Mouse (Mus musculus) MEL (cell line): Measurements from ENCODE around the gene Ercc5. TPM values are rescaled to one million over a fixed set of nuclear protein-coding genes. Genes with fewer than 3 reads are reported as not detected.

Source experiments
- DNase-seq: peaks from one replicate; pipeline ENCODE4 v3.0.0; 2011; ENCODE audit warnings: low read depth, low spot score
- H3K27ac ChIP-seq: 2 replicates; pipeline ENCODE4 v1.5.1; 2012; ENCODE audit warnings: low read depth, mild to moderate bottlenecking, control low read depth, low read length, moderate library complexity; ENCODE audit not compliant: control insufficient read depth
- H3K27me3 ChIP-seq, 2 experiments: fragments of 150-350 bp in 1 of 2; sonication (generic) in 1 of 2; 2 replicates each; pipeline ENCODE4 v1.6.1; 2012; ENCODE audit warnings: low read length in 2 of 2, mild to moderate bottlenecking in 2 of 2, improper control_type of control experiment in 1 of 2, moderate library complexity in 1 of 2; ENCODE audit not compliant: insufficient read depth in 2 of 2, control insufficient read depth in 1 of 2
- H3K36me3 ChIP-seq, 2 experiments: 2 replicates each; pipeline ENCODE4 v1.6.1; 2012 to 2014; ENCODE audit warnings: low read length in 2 of 2, improper control_type of control experiment in 1 of 2, inconsistent platforms in 1 of 2, mild to moderate bottlenecking in 1 of 2; ENCODE audit not compliant: insufficient read depth in 2 of 2, control insufficient read depth in 1 of 2
- H3K4me1 ChIP-seq, 2 experiments: fragments of 150-350 bp in 1 of 2; sonication (generic) in 1 of 2; 2 replicates each; pipeline ENCODE4 v1.6.1; 2012; ENCODE audit warnings: low read length in 2 of 2, improper control_type of control experiment in 1 of 2, mild to moderate bottlenecking in 1 of 2; ENCODE audit not compliant: insufficient read depth in 2 of 2, control insufficient read depth in 1 of 2
- H3K4me3 ChIP-seq, 2 experiments: fragments of 150-350 bp in 1 of 2; sonication (generic) in 1 of 2; 2 replicates each; pipeline ENCODE4 v1.5.1; 2012; ENCODE audit warnings: low read depth in 2 of 2, low read length in 2 of 2, mild to moderate bottlenecking in 2 of 2, moderate library complexity in 2 of 2, control low read depth in 1 of 2, improper control_type of control experiment in 1 of 2; ENCODE audit not compliant: control insufficient read depth in 1 of 2, insufficient read depth in 1 of 2
- H3K79me2 ChIP-seq: 2 replicates; pipeline ENCODE4 v1.6.1; 2012; ENCODE audit warnings: mild to moderate bottlenecking, low read length, moderate library complexity; ENCODE audit not compliant: control insufficient read depth, poor library complexity, insufficient read depth
- H3K9ac ChIP-seq: 2 replicates; pipeline ENCODE4 v1.6.1; 2012; ENCODE audit warnings: low read depth, mild to moderate bottlenecking, control low read depth, low read length, moderate library complexity; ENCODE audit not compliant: control insufficient read depth, poor library complexity, severe bottlenecking
- H3K9me3 ChIP-seq: fragments of 150-350 bp; sonication (generic); replicated peaks from 2 replicates; pipeline ENCODE4 v1.6.1; 2012; ENCODE audit warnings: mild to moderate bottlenecking, low read length, improper control_type of control experiment, moderate library complexity; ENCODE audit not compliant: insufficient read depth
- BHLHE40 ChIP-seq: IDR thresholded peaks from 2 replicates; pipeline ENCODE4 v1.6.1; 2012; ENCODE audit warnings: low read depth, mild to moderate bottlenecking, inconsistent platforms, low read length, improper control_type of control experiment, borderline replicate concordance
- CHD1 ChIP-seq: IDR thresholded peaks from 2 replicates; pipeline ENCODE4 v1.6.1; 2012; ENCODE audit warnings: low read depth, mild to moderate bottlenecking, inconsistent platforms, low read length, improper control_type of control experiment
- E2F4 ChIP-seq: IDR thresholded peaks from 2 replicates; pipeline ENCODE4 v1.6.1; 2011; ENCODE audit warnings: low read depth, low read length, improper control_type of control experiment, borderline replicate concordance
- ETS1 ChIP-seq: IDR thresholded peaks from 2 replicates; pipeline ENCODE4 v1.6.1; 2012; ENCODE audit warnings: low read depth, mild to moderate bottlenecking, inconsistent platforms, low read length, improper control_type of control experiment, moderate library complexity
- GABPA ChIP-seq: IDR thresholded peaks from 2 replicates; pipeline ENCODE4 v1.6.1; 2012; ENCODE audit warnings: low read depth, mild to moderate bottlenecking, inconsistent platforms, low read length, improper control_type of control experiment, moderate library complexity
- GATA1 ChIP-seq: IDR thresholded peaks from 2 replicates; pipeline ENCODE4 v1.6.1; 2011; ENCODE audit warnings: low read depth, low read length, improper control_type of control experiment
- HCFC1 ChIP-seq: IDR thresholded peaks from 2 replicates; pipeline ENCODE4 v1.6.1; 2012; ENCODE audit warnings: low read depth, mild to moderate bottlenecking, inconsistent platforms, low read length, improper control_type of control experiment, moderate library complexity
- JUND ChIP-seq: IDR thresholded peaks from 2 replicates; pipeline ENCODE4 v1.6.1; 2011; ENCODE audit warnings: low read depth, mild to moderate bottlenecking, improper control_type of control experiment, low read length
- MAX ChIP-seq: IDR thresholded peaks from 2 replicates; pipeline ENCODE4 v1.6.1; 2011; ENCODE audit warnings: low read length, improper control_type of control experiment
- MAZ ChIP-seq: IDR thresholded peaks from 2 replicates; pipeline ENCODE4 v1.6.1; 2012; ENCODE audit warnings: low read depth, mild to moderate bottlenecking, inconsistent platforms, low read length, improper control_type of control experiment
- MXI1 ChIP-seq: IDR thresholded peaks from 2 replicates; pipeline ENCODE4 v1.6.1; 2011; ENCODE audit warnings: mild to moderate bottlenecking, low read depth, low read length, improper control_type of control experiment
- MYB ChIP-seq: IDR thresholded peaks from 2 replicates; pipeline ENCODE4 v1.6.1; 2011; ENCODE audit warnings: mild to moderate bottlenecking, low read depth, low read length, improper control_type of control experiment
- NELFE ChIP-seq: IDR thresholded peaks from 2 replicates; pipeline ENCODE4 v1.6.1; 2011; ENCODE audit warnings: low read depth, low read length, improper control_type of control experiment
- NRF1 ChIP-seq: IDR thresholded peaks from 2 replicates; pipeline ENCODE4 v1.6.1; 2014; ENCODE audit warnings: low read depth, mild to moderate bottlenecking, inconsistent platforms, low read length, improper control_type of control experiment, moderate library complexity; ENCODE audit not compliant: poor library complexity, insufficient read depth, severe bottlenecking
- POLR2A ChIP-seq, 2 experiments: IDR thresholded peaks; 2 replicates each; pipeline ENCODE4 v1.6.1; 2011 to 2012; ENCODE audit warnings: low read length in 2 of 2, mild to moderate bottlenecking in 2 of 2, control low read depth in 1 of 2, improper control_type of control experiment in 1 of 2, low read depth in 1 of 2, moderate library complexity in 1 of 2; ENCODE audit not compliant: control insufficient read depth in 1 of 2, insufficient read depth in 1 of 2, poor library complexity in 1 of 2
- POLR2AphosphoS2 ChIP-seq: IDR thresholded peaks from 2 replicates; pipeline ENCODE4 v1.6.1; 2011; ENCODE audit warnings: low read length, improper control_type of control experiment
- POLR2AphosphoS5 ChIP-seq: IDR thresholded peaks from 2 replicates; pipeline ENCODE4 v1.6.1; 2012; ENCODE audit warnings: low read depth, borderline replicate concordance, mild to moderate bottlenecking, inconsistent platforms, low read length, moderate library complexity, mixed read lengths
- RAD21 ChIP-seq: IDR thresholded peaks from 2 replicates; pipeline ENCODE4 v1.6.1; 2011; ENCODE audit warnings: mild to moderate bottlenecking, low read depth, low read length, improper control_type of control experiment
- RCOR1 ChIP-seq: IDR thresholded peaks from 2 replicates; pipeline ENCODE4 v1.6.1; 2012; ENCODE audit warnings: low read depth, mild to moderate bottlenecking, inconsistent platforms, low read length, improper control_type of control experiment
- SIN3A ChIP-seq: IDR thresholded peaks from 2 replicates; pipeline ENCODE4 v1.6.1; 2012; ENCODE audit warnings: low read length, improper control_type of control experiment, inconsistent platforms
- TAL1 ChIP-seq: IDR thresholded peaks from 2 replicates; pipeline ENCODE4 v1.6.1; 2012; ENCODE audit warnings: mild to moderate bottlenecking, inconsistent platforms, low read length, moderate library complexity, mixed read lengths
- TBP ChIP-seq: IDR thresholded peaks from 2 replicates; pipeline ENCODE4 v1.8.0; 2011; ENCODE audit warnings: low read depth, low read length, improper control_type of control experiment
- UBTF ChIP-seq: IDR thresholded peaks from 2 replicates; pipeline ENCODE4 v1.6.1; 2012; ENCODE audit warnings: low read depth, mild to moderate bottlenecking, inconsistent platforms, low read length, improper control_type of control experiment, moderate library complexity, borderline replicate concordance; ENCODE audit not compliant: insufficient read depth
- USF1 ChIP-seq: IDR thresholded peaks from 2 replicates; pipeline ENCODE4 v1.6.1; 2014; ENCODE audit warnings: low read depth, mild to moderate bottlenecking, inconsistent platforms, low read length, improper control_type of control experiment, moderate library complexity
- USF2 ChIP-seq, 2 experiments: IDR thresholded peaks; 2 replicates each; pipeline ENCODE4 v1.6.1; 2011 to 2012; ENCODE audit warnings: improper control_type of control experiment in 2 of 2, low read length in 2 of 2, borderline replicate concordance in 1 of 2, inconsistent platforms in 1 of 2, low read depth in 1 of 2, mild to moderate bottlenecking in 1 of 2; ENCODE audit not compliant: insufficient read depth in 1 of 2
- ZC3H11A ChIP-seq: IDR thresholded peaks from 2 replicates; pipeline ENCODE4 v1.6.1; 2012; ENCODE audit warnings: low read depth, mild to moderate bottlenecking, inconsistent platforms, low read length, improper control_type of control experiment
- ZKSCAN1 ChIP-seq: IDR thresholded peaks from 2 replicates; pipeline ENCODE4 v1.6.1; 2012; ENCODE audit warnings: low read depth, mild to moderate bottlenecking, inconsistent platforms, low read length, improper control_type of control experiment, moderate library complexity
- ZMIZ1 ChIP-seq: IDR thresholded peaks from 2 replicates; pipeline ENCODE4 v1.6.1; 2012; ENCODE audit warnings: low read depth, mild to moderate bottlenecking, inconsistent platforms, low read length, improper control_type of control experiment, moderate library complexity
- ZNF384 ChIP-seq: IDR thresholded peaks from 2 replicates; pipeline ENCODE4 v1.6.1; 2012; ENCODE audit warnings: low read depth, mild to moderate bottlenecking, inconsistent platforms, low read length, improper control_type of control experiment
- polyA plus RNA-seq, 2 experiments: library from polyadenylated mRNA; stranded (reverse) in 1 of 2; unstranded in 1 of 2; fragments of >175 nt in 1 of 2; fragments of >200 nt in 1 of 2; gene quantifications; 2 replicates each; pipeline versions ENCODE4 v1.2.1 to v1.2.4; 2012; ENCODE audit warnings: low replicate concordance in 2 of 2, low read depth in 1 of 2; ENCODE audit not compliant: insufficient read length in 2 of 2, insufficient read depth in 1 of 2, missing spikeins in 1 of 2
- total RNA-seq: library from RNA; depleted of rRNA; stranded (reverse); fragments of 300-350 nt; gene quantifications from 2 replicates; pipeline ENCODE4 v1.2.3, GENCODE M21; 2012

The Ercc5 gene
- total and polyA plus RNA-seq, 3 experiments = 8.2 to 8.5 TPM; not detected in 1

GRCm38 (mm10) chr1:44102259-44102717 lies 45.3 kb upstream of the Ercc5 start, which contains the start of gene Tex30 (continued):
- TF ChIP-seq NRF1 (peak; percentile 87), GABPA (no peak), USF1 (peak; percentile 80), POLR2AphosphoS2 (peak; percentile 88), SIN3A (peak; percentile 61; the same call in 1 of the 2 replicates), CHD1 (no peak), MAZ (0 out of 2 replicates have a peak, but pooled peaks have one; percentile 34), RCOR1 (no peak), POLR2A (IDR thresholded peaks at IDR 0.05; ENCODE audit: control insufficient read depth in 1 of 2, insufficient read depth in 1 of 2, low read depth in 1 of 2, low read length in 2 of 2, poor library complexity in 1 of 2) (peak; percentile 85 to 96), ETS1 (no peak), GATA1 (no peak), ZC3H11A (no peak), HCFC1 (peak; percentile 92), TBP (peak; percentile 57; the same call in 1 of the 2 replicates), POLR2AphosphoS5 (no peak), UBTF (no peak), MXI1 (peak; percentile 80), JUND (no peak), BHLHE40 (no peak)

- TF ChIP-seq ZNF384 (no peak), RAD21 (no peak), HCFC1 (no peak), BHLHE40 (no peak), ETS1 (no peak), USF1 (no peak), RCOR1 (no peak), TAL1 (no peak), USF2 (IDR thresholded peaks at IDR 0.05; ENCODE audit: borderline replicate concordance in 1 of 2, insufficient read depth in 1 of 2, low read depth in 1 of 2, low read length in 2 of 2) (no peak), MYB (no peak), NELFE (no peak), MAZ (no peak), ZKSCAN1 (no peak), MAX (no peak), SIN3A (no peak), NRF1 (no peak), ZMIZ1 (no peak), GABPA (no peak), E2F4 (no peak)
- Histone ChIP-seq H3K79me2 (peaks cover 31% of the 10 kb centered on the region), H3K4me3 (peak overlapping the region; percentile 46 to 63), H3K4me1 (peaks cover 2 to 4% of the 10 kb centered on the region in 2 experiments; a peak in 3 of 4 replicates), H3K9me3 (no peaks in the 10 kb centered on the region), H3K27me3 (no peaks in the 10 kb centered on the region), H3K36me3 (peaks cover 13 to 22% of the 10 kb centered on the region in 2 experiments), H3K27ac (no peak overlapping the region; the same call in 1 of the 2 replicates), H3K9ac (peak overlapping the region; percentile 80)
- DNase-seq = peak; percentile 37
Observed at GRCm38 (mm10) chr1:44102939-44103338, 44.6 kb upstream of the Ercc5 start.
